Mouse (Mus musculus) retina, adult 2 months (tissue): ENCODE data around the gene Ctcfl.
"Not testable (repeated sequence)": the region's sequence is repeated elsewhere in the genome, so short reads cannot be mapped to it uniquely, and the experiment has no call there.

Source experiments
- DNase-seq: peaks from one replicate; pipeline ENCODE4 v3.0.0-alpha.2; 2012; ENCODE audit warnings: low read depth, low spot score

The Ctcfl gene

GRCm38 (mm10) chr2:173143611-173144010 is 24.3 kb upstream of the Ctcfl start:
- DNase-seq = no peak

GRCm38 (mm10) chr2:173138323-173139239 is 19.3 kb upstream of the Ctcfl start:
- no peak for DNase-seq

DNA sequence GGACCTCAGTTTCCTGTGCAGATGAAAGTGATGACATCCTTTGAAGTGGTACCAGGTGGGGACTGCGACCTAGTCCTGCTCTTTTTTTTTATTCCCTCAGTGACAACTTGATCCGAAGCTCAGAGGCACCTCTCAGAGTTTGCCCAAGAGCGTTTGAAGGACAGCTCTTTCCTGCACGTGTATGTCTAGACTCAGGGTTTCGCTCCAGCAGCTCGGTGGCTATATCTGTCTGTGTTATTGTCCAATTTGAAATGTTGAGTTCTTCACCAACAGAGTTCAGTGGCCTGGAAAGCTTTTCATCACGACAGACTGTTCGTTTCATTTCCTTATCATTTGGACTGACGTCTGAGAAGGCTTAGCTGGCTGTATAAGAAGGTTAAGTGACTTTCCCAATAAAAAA is 15.4 kb upstream of the Ctcfl start:
- DNase-seq = no peak

- DNase-seq = no peak
These were observed 13.5 kb upstream of the Ctcfl start for GRCm38 (mm10) chr2:173132794-173133300.

DNA sequence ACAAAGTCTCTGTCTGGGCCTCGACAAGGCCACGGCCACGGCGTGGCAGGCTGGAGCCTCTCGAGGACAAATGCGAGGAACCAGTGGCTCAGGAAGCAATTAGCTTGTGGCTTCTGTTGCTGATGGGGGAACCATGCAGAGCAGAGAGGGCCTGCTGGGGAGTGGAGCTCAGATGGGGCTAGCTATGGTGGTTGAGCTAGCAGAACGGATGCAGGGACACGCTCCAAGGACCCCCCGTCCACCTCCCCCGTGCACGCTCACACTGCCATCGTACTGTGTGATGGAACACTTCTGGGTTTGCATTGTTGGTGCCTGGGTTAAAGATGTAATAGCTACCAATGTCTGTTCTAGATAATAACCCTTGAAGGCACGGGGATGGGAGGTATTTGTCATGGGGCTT is 12.9 kb upstream of the Ctcfl start:
- DNase-seq = no peak

DNA sequence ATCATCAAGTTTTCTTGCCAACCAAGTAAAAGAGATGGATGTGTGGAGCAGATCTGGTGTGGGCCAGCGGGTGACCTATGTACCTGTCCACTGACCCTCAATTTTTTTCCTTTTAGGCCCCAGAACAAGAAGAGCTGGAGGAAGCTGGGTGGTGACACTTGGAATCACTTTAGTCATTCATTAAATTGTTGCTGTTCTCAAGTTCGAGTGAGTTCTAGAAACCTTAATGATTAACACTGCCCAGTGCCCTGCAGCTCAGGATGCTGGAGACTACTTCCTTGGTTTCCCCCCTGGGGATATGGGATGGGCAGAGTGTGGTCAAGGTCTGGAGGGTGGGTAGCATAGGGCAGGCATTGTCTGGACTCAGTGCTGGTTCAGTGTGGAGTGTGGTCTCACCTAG is 9.8 kb upstream of the Ctcfl start:
- DNase-seq = no peak

DNA sequence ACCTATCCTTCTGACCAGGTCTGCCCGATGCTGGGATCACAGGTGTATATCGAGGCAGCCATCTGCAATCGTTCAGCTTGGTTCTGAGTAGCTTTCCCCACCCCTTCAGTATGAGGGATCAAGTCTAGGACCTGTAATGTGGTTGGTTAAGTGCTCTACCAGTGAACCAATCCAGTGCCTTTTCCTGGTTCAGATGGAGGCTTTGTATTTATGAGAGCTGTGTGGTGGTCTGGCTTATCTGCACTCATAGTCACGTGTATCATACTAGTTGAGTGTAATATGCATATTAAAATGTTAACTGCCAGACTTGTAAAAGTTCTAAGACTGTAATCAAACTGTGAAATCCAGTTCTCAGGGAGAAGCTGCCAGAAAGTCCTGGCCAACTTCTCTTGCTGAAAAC is 7.1 kb upstream of the Ctcfl start:
- no peak for DNase-seq

DNA sequence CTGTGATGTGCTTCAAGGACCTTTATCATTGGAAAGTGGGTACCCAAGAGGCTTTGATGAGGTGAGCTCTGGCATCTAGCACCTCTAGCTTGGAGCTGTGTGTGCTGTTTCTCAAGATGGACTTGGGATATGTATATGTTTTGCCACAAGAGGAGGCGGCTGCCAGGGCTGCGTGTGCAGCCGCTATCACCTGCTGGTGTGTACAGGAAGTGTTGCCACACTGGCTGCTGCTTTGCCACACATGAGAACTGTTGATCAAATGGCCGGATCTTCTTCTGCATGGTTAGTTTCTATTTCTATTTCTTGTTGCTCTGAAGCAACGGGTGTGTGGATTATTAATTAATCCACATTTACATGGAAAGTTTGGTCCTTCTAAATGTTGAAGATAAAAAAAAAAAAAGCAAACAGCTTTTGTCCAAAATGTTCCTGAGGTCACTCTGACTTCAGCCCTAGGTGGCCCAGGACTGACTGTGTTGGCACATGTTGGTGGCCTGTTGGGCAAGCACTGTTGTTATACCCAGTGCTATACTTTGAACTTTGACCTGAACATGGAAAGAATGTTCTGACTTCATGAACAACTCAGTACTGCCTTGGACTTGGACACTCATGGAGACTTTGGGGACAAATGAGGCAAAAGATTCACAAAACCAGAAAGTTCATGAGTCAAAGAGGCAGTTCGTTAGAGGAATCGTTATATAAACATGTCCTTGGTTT is 4.9 kb upstream of the Ctcfl start:
- DNase-seq = no peak

- not testable (repeated sequence) for DNase-seq
These were observed 792 bp upstream of the Ctcfl start for GRCm38 (mm10) chr2:173120117-173120516.

GRCm38 (mm10) chr2:173113796-173114195 is 5.5 kb downstream of the Ctcfl start:
- not testable (repeated sequence) for DNase-seq

- no peak for DNase-seq
These were observed 8.8 kb downstream of the Ctcfl start for GRCm38 (mm10) chr2:173110571-173110970.

GRCm38 (mm10) chr2:173109510-173109909 is 9.8 kb downstream of the Ctcfl start:
- DNase-seq = no peak

- DNase-seq = no peak
These were observed 10.7 kb downstream of the Ctcfl start for GRCm38 (mm10) chr2:173108509-173109190.

DNA sequence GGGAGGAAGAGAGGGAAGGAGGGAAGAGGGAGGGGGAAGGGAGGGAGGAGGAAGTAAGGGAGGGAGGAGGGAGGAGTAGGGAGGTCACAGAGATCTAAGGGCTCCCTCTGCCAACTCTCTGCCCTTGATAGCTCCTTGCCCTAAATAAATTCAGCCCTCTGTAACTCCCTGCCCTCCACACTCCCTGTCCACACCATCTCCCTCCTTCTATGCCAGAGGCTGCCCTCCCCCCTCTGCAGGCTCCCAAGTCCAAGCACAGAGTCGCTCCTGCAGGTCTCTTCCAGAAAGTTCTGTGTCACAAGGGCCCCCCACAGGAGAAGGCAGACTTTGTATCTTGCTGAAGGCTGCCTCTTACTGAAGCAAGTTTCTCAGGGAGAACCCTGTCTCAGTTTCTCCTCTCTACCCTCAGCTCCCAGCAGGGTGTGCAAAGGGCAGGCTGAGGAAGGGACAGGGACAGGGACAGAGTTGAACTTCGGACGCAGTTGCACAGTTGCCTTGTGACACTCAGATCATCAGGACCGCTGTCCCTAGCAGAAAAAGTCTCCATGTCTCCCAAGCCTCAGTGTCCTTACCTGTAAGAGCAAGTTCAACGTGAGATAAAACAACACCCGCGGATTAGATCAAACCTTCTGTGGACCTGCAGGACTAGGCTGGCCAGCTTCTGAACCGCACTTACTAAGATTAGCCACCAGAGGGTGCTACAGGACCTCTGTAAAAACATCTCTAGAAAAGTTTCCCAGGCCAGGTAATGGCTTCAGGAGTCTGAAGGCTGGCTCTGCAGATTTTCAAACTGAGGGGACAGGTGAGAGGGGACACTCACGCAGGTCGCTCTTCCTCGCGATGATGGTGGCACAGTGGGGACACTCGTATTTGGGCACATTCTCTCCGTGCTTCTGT is 12.2 kb downstream of the Ctcfl start:
- peak; percentile 34 for DNase-seq

DNA sequence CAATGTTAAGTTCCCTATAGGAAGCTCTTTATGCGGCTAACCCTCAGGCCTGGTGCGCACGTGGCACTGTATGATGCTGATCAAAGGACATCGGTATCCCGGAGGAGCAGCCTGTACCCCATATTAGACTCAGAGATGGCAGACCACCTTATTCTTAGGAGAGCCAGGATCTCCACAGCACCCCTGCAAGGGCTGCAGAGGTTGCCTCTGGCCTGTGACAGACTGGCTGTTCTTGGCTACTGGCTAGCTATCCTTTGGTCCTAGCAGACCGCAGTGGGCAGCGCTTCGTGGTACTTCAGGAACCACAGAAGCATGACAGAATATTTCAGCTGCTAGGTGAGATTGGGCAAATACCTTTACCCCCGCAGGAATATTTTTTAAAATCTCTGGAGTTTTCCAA is 12.9 kb downstream of the Ctcfl start:
- DNase-seq = no peak

DNA sequence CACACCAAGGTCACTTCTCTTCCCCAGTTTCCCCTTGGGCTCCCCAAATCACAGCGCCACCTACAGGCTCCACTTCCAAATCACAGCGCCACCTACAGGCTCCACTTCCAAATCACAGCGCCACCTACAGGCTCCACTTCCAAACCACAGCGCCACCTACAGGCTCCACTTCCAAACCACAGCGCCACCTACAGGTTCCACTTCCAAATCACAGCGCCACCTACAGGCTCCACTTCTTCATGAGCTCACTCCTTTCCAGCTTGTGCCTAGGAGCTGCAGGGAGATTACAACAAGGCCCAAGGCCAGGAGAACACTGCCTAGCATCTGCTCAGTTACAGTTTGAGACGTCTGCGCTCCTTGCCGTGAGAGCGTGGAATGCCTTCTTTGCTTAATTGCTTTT is 22.0 kb downstream of the Ctcfl start:
- not testable (repeated sequence) for DNase-seq

DNA sequence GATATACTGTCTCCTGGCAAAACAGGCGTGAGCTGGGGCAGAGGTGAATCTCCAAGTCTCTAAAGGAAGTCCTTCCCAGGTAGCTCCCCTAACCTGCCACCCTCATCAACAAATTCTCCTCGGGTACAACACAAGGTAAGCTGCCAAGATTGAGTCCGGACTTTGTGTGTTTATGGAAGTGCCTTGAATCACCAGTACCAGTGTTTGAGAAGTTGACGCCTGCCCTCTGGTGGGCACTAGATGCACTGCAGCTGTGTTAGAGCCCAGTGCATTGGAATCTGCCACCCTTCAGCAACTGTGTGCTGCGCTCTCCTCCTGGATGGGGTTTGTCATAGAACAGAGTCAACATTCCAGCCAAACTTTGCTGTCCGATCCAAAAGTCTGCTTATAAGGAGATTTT is 29.9 kb downstream of the Ctcfl start:
- DNase-seq = peak; percentile 54

DNA sequence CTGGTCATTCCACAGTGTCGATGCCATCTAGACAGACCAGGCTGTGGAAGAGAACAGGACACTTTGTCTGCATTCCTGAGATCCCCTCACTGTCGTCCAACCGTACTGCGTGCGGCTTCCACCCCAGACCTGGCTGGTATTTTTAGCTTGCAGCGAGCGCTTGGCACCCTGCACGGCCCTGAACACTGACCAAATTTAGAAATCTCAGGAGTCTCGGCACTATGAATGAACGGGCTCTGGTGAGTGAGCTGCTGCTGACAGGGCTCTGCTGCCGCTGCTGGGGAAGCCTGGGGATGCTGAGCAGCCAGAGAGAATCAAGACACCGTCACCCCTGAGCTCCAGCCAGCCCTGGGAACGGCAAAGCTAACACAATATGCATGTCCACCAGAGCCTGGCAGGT is 31.9 kb downstream of the Ctcfl start:
- no peak for DNase-seq

DNA sequence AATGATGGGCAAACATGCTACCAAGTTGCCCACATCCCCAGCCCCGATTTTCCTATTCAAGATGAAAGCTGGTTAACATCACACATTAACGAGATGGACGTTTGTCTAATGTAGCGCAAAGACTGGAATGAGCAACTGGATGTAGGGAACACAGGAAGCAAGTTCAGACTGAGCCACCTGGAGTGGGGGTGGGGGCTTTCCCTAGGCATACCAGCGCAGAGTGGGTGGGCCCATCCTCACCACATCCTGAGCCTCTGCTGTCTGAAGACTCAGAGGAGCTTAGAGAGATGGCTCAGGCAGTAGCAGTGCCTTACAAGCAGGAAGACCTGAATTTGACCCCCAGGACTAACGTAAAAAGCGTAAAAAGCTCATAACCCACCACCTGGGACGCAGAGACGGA is 33.6 kb downstream of the Ctcfl start:
- no peak for DNase-seq

- no peak for DNase-seq
These were observed 34.5 kb downstream of the Ctcfl start for GRCm38 (mm10) chr2:173084871-173085270.
